Mouse (Mus musculus): ENCODE data around the gene Gapdhs. TPM values are rescaled to one million over a fixed set of nuclear protein-coding genes. Genes with fewer than 3 reads are reported as not detected.
A peak's percentile ranks its signal among the peaks of the same experiment; 100 is the strongest.

Gene Gapdhs
- polyA plus RNA-seq, 2 experiments: not detected

- Histone ChIP-seq H3K4me3 (replicated peaks; ENCODE audit: low read length) (peak overlapping the region; percentile 32), H3K36me3 (ENCODE audit: control insufficient read depth, insufficient read depth, low read length) (no peaks in the 10 kb centered on the region), H3K4me1 (ENCODE audit: control insufficient read depth, insufficient read depth, low read length) (peaks cover 7% of the 10 kb centered on the region; the same call in 1 of the 2 replicates), H3K27ac (replicated peaks; ENCODE audit: low read depth, low read length) (no peak overlapping the region), H3K4me2 (replicated peaks; ENCODE audit: low read depth, low read length, severe bottlenecking) (peak overlapping the region; percentile 59), H3K9ac (ENCODE audit: low read depth, low read length, severe bottlenecking) (no peak overlapping the region), H3K9me3 (ENCODE audit: control insufficient read depth, low read length) (no peaks in the 10 kb centered on the region), H3K27me3 (ENCODE audit: control insufficient read depth, insufficient read depth, low read length) (peaks cover 21% of the 10 kb centered on the region)
- 10% methylated on average over 14 of the region's 14 CpGs for WGBS
- DNase-seq (ENCODE audit: low spot score): no peak
- no peak; the same call in 1 of the 2 replicates for ATAC-seq (ENCODE audit: low FRiP score, low read depth)
- TF ChIP-seq POLR2A (IDR thresholded peaks at IDR 0.05; ENCODE audit: borderline replicate concordance, extremely low read depth, insufficient read depth, insufficient read length): no peak
Measured at GRCm38 (mm10) chr7:30717716-30718046, 25.8 kb downstream of the Gapdhs start.

GRCm38 (mm10) chr7:30717006-30717715 lies 26.3 kb downstream of the Gapdhs start:
- H3K4me1 ChIP-seq (ENCODE audit: control insufficient read depth, insufficient read depth, low read length): peaks cover 7% of the 10 kb centered on the region; the same call in 1 of the 2 replicates
- peak overlapping the region; percentile 32 for H3K4me3 ChIP-seq (replicated peaks; ENCODE audit: low read length)
- DNase-seq (ENCODE audit: low spot score) (peak; percentile 83), ATAC-seq (ENCODE audit: low FRiP score, low read depth) (peak; percentile 92)
- WGBS: 2% methylated on average over 43 of the region's 43 CpGs
- TF ChIP-seq POLR2A (IDR thresholded peaks at IDR 0.05; ENCODE audit: borderline replicate concordance, extremely low read depth, insufficient read depth, insufficient read length): no peak
- H3K9ac ChIP-seq (ENCODE audit: low read depth, low read length, severe bottlenecking): peak overlapping the region; percentile 31; the same call in 1 of the 2 replicates
- H3K4me2 ChIP-seq (replicated peaks; ENCODE audit: low read depth, low read length, severe bottlenecking): peak overlapping the region; percentile 59
- H3K36me3 ChIP-seq (ENCODE audit: control insufficient read depth, insufficient read depth, low read length): no peaks in the 10 kb centered on the region
- H3K27ac ChIP-seq (replicated peaks; ENCODE audit: low read depth, low read length): no peak overlapping the region
- peaks cover 21% of the 10 kb centered on the region for H3K27me3 ChIP-seq (ENCODE audit: control insufficient read depth, insufficient read depth, low read length)
- no peaks in the 10 kb centered on the region for H3K9me3 ChIP-seq (ENCODE audit: control insufficient read depth, low read length)

- ATAC-seq (ENCODE audit: low FRiP score, low read depth): no peak
Measured at GRCm38 (mm10) chr7:30711942-30712341, 31.5 kb downstream of the Gapdhs start, which contains the start of gene Atp4a. Atp4a (plus strand) TSS chr7:30712209.

GRCm38 (mm10) chr7:30707441-30707840 lies 36.0 kb downstream of the Gapdhs start:
- no peak overlapping the region for H3K27ac ChIP-seq (replicated peaks; ENCODE audit: low read depth, low read length)
- ATAC-seq (ENCODE audit: low FRiP score, low read depth) (no peak), DNase-seq (ENCODE audit: low spot score) (no peak)
- TF ChIP-seq POLR2A (IDR thresholded peaks at IDR 0.05; ENCODE audit: borderline replicate concordance, extremely low read depth, insufficient read depth, insufficient read length): no peak
- no peak overlapping the region for H3K9ac ChIP-seq (ENCODE audit: low read depth, low read length, severe bottlenecking)
- WGBS: 93% methylated on average over 1 of the region's 1 CpGs
- H3K27me3 ChIP-seq (ENCODE audit: control insufficient read depth, insufficient read depth, low read length): no peaks in the 10 kb centered on the region
- H3K4me2 ChIP-seq (replicated peaks; ENCODE audit: low read depth, low read length, severe bottlenecking): no peak overlapping the region
- H3K9me3 ChIP-seq (ENCODE audit: control insufficient read depth, low read length): no peaks in the 10 kb centered on the region
- no peaks in the 10 kb centered on the region for H3K4me1 ChIP-seq (ENCODE audit: control insufficient read depth, insufficient read depth, low read length)
- no peak overlapping the region for H3K4me3 ChIP-seq (replicated peaks; ENCODE audit: low read length)
- no peaks in the 10 kb centered on the region for H3K36me3 ChIP-seq (ENCODE audit: control insufficient read depth, insufficient read depth, low read length)

More at GRCm38 (mm10) chr7:30711942-30712341, 31.5 kb downstream of the Gapdhs start, which contains the start of gene Atp4a:
- no peak for DNase-seq (ENCODE audit: low spot score)
- WGBS: 85% methylated on average over 3 of the region's 3 CpGs
- no peak within 1 kb of the TSS for H3K27ac ChIP-seq (replicated peaks; ENCODE audit: low read depth, low read length)
- H3K9ac ChIP-seq (ENCODE audit: low read depth, low read length, severe bottlenecking): no peak within 1 kb of the TSS
- H3K4me1 ChIP-seq (ENCODE audit: control insufficient read depth, insufficient read depth, low read length): peaks cover 2% of the 10 kb centered on the region; the same call in 1 of the 2 replicates
- TF ChIP-seq POLR2A (IDR thresholded peaks at IDR 0.05; ENCODE audit: borderline replicate concordance, extremely low read depth, insufficient read depth, insufficient read length): no peak
- no peaks in the 10 kb centered on the region for H3K9me3 ChIP-seq (ENCODE audit: control insufficient read depth, low read length)
- H3K4me2 ChIP-seq (replicated peaks; ENCODE audit: low read depth, low read length, severe bottlenecking): no peak within 1 kb of the TSS
- H3K27me3 ChIP-seq (ENCODE audit: control insufficient read depth, insufficient read depth, low read length): peaks cover 13% of the 10 kb centered on the region
- no peak within 1 kb of the TSS for H3K4me3 ChIP-seq (replicated peaks; ENCODE audit: low read length)
- H3K36me3 ChIP-seq (ENCODE audit: control insufficient read depth, insufficient read depth, low read length): no peaks in the 10 kb centered on the region

DNA sequence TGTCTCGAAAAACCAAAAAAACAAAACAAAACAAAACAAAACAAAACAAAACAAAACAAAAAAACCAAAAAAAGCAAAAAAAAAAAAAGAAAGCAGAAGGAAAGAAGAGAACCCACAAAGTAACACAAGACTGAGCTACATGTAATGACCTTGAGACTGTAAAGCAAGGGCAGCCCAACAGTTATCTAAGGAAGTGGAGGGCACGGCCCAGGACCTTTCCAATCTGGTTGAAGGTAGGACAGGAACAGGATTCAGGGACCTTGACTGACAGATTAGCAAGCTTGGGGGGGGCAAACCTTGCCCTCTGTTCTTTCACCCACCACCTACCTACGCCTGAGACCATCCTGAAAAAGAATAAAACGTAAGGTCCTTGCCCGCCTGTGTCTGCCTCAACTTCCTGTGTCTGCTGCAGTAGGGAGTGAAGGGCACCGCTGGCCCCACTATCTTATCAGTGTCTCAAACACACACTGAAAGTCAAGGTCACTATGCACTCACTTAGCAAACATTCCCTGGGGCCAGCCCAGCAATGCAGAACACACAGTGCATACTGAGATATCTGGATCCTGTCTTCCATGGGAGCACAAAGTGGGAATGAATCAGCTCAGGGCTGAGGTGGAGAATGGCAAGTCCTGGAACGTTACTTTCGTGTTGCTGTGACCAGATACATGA lies 37.1 kb downstream of the Gapdhs start:
- no peaks in the 10 kb centered on the region for H3K36me3 ChIP-seq (ENCODE audit: control insufficient read depth, insufficient read depth, low read length)
- H3K4me3 ChIP-seq (replicated peaks; ENCODE audit: low read length): no peak overlapping the region
- WGBS: 69% methylated on average over 8 of the region's 8 CpGs
- H3K9ac ChIP-seq (ENCODE audit: low read depth, low read length, severe bottlenecking): no peak overlapping the region
- no peak for TF ChIP-seq POLR2A (IDR thresholded peaks at IDR 0.05; ENCODE audit: borderline replicate concordance, extremely low read depth, insufficient read depth, insufficient read length)
- H3K4me1 ChIP-seq (ENCODE audit: control insufficient read depth, insufficient read depth, low read length): no peaks in the 10 kb centered on the region
- no peak overlapping the region for H3K4me2 ChIP-seq (replicated peaks; ENCODE audit: low read depth, low read length, severe bottlenecking)
- DNase-seq (ENCODE audit: low spot score) (no peak), ATAC-seq (ENCODE audit: low FRiP score, low read depth) (no peak)
- H3K27ac ChIP-seq (replicated peaks; ENCODE audit: low read depth, low read length): no peak overlapping the region
- no peaks in the 10 kb centered on the region for H3K27me3 ChIP-seq (ENCODE audit: control insufficient read depth, insufficient read depth, low read length)
- H3K9me3 ChIP-seq (ENCODE audit: control insufficient read depth, low read length): no peaks in the 10 kb centered on the region

All from limb, embryonic 14.5 days (tissue).